1 mouse cellular context compared by ENCODE assay signal in the genomic region with DNA sequence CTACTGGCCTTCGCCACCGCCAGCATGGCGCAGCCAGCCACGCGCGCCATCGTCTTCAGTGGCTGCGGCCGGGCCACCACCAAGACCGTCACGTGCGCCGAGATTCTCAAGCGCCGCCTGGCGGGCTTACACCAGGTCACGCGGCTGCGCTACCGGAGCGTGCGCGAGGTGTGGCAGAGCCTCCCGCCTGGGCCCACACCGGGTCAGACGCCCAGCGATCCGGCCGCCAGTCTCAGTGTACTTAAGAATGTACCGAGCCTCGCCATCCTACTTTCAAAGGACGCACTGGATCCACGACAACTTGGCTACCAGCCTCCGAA.
TF ChIP-seq lines count a peak whose summit lies in the region.

No protein-coding gene starts in this region.

TF ChIP-seq in ES-E14, 5 proteins besides CTCF, POLR2A, EP300 and RAD21:
- TF ChIP-seq ZNF384 (IDR thresholded peaks at IDR 0.05; ENCODE audit: low read depth, low read length) (no peak), CHD2 (IDR thresholded peaks at IDR 0.05; ENCODE audit: low read depth, low read length) (no peak), HCFC1 (IDR thresholded peaks at IDR 0.05; ENCODE audit: borderline replicate concordance, insufficient read depth, low read length) (no peak), ZC3H11A (IDR thresholded peaks at IDR 0.05; ENCODE audit: borderline replicate concordance, low read depth, low read length) (no peak), MAFK (IDR thresholded peaks at IDR 0.05; ENCODE audit: insufficient read depth, low read depth, low read length) (no peak)
TF ChIP-seq in ES-E14: peak in this region for 0.
